Mouse (Mus musculus): Measurements from ENCODE around the gene Rhbdf2.

DNA sequence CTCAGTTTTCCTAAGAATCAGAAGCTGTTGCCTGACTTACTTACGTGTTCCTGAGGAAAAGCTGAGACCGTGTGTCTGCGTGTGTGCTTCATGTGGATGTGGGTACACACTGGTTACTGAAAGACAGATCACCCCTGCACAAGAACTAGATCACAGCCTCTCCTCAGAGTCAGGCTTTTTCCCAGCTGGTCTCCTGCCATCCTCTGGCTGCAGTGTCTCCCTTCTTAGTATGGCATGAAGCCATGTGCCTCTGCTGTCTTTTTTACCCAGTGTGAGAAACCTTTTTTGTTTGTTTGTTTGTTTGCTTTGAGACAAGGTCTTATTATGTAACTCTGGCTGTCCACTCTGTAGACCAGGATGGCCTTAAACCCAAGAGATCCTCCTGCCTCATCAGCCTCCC is 47.5 kb downstream of the Rhbdf2 start:
- TF ChIP-seq TAL1 (IDR thresholded peaks at IDR 0.05; ENCODE audit: low read length): no peak
- TF ChIP-seq GATA1 (IDR thresholded peaks at IDR 0.05; ENCODE audit: low read length): no peak
